Mouse (Mus musculus): ENCODE measurements around the gene P2rx1.

Gene P2rx1

DNA sequence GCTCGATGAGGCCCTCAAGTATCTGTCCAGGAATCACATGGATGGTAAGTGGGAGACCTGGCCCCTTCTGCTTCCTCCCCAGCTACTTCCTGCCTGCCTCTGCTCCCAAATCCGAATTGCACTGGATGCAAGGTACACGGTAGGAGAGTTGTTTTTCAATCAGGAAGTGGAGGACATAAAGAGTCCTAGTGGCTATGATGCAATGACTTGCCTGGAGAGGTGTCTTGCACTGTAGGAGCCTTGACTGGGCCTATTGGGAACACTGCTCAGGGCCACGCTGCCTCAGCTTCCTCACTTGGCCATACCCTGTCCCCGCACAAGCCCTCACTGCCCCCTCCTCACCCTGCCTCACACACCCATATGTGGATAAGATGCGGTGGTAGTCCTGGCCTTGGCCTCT, 9.9 kb upstream of the P2rx1 start:
- DNase-seq, result no peak

DNA sequence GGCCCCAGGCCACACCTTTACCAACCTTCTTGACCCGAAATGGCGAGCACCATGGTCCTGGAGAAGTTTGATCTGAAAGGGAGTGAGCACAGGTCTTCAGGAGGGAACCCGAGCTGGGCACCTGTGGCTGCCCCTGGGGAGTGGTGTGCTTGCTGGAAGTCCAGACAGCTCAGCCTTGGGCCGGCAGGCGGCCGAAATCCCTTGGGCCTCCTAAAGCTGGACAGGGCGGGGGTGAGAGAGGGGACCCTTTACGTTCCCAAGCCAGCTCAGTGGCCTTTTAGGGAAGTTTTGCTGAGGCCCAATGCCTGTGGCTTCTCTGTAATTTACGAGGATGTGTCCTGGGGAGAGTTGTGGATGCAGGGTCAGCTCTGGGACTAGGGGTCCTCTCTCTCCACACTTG, 8.2 kb upstream of the P2rx1 start:
- DNase-seq, result no peak

DNA sequence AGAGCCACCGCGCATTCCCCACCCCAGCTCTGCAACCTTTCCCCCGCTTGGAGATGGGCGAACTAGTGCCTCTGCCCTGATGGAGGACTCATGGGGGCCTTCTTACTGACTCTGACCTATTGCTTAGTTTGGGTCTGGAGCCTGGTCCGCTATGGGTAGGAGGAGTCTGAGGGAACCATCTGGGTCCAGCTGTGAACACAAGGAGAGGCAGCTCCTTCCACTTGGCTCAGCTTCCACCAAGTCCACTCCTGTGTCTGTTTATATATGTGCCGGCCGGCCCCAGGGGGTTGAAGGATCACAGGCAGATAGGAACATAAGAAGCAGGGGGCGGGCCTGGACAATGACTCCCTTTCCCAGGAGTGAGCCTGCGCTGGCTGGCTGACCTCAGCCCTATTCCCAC, 6.9 kb upstream of the P2rx1 start:
- no peak for DNase-seq

DNA sequence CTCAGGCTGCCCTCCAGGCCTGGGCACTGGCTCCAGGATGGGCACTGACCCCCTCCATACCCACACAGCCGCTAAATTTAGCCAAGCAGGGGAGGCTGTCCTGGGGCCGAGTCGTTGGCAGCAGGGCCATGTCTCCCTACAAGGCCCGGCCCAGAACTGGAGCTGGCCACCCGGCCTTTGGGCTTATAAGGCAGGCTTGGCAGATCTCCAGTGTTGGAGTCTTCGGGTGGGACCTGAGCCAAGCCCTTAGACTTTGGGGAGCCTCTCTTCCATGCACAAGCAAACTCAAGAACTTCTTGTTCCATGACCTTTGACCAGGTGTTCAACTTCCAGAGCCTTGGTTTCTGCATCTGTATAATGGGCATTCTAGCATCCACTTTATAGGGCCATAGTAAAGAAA, 2.6 kb upstream of the P2rx1 start:
- no peak for DNase-seq

DNA sequence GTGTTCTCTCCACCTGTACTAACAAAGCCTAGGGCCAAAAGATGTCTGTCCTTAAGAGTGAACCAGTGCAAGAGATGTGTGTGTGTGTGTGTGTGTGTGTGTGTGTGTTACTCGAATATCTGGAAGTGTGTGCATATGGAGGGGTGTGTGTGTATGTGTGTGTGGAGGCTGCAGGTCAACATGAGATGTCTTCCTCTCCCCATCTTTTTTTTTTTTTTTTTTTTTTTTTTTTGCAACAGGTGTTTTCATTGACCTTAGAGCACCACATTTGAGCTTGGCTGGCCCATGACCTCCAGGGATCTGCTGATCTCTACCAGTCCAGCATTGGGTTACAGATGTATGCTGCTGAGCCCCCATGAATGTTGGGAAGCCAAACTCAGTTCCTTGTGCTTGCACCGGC, 2.1 kb upstream of the P2rx1 start:
- no peak for DNase-seq

DNA sequence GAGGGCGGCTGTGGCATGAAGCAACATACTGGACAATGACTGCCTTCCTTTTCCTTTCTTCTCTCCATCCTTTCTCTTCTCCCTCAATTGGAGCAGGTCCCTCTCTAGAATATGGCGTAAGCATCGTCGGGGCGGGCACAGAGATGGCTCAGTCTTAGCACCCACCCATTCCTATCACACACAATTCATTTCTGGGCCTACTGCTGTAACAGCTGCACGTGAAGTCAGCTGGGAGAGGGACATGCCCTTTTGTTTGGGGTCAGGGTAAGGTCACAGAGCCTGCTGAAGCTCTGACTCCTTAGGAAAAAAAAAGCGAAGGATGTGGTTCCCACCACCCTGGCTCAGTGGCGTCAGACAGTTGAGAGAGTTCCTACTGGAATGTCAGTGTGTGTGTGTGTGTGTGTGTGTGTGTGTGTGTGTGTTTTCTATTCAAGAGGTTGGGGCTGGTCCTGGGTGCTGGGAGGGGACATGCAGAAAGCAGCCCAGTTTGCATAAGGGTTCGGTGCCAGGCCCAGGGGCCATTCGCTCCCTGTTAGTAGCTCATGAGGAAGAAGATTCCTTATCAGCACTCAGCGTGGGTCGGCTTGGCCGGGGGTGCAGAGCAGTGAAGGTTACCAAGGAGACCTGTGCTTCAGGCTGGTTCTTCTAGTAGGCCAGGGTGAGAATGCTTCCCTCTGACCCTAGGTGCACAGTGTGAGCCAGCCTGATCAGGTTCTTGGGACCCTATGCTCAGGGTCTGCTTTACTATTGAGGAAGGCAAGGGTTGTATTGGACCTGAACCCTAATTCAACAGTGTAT, 1.2 kb upstream of the P2rx1 start:
- DNase-seq, result no peak

DNA sequence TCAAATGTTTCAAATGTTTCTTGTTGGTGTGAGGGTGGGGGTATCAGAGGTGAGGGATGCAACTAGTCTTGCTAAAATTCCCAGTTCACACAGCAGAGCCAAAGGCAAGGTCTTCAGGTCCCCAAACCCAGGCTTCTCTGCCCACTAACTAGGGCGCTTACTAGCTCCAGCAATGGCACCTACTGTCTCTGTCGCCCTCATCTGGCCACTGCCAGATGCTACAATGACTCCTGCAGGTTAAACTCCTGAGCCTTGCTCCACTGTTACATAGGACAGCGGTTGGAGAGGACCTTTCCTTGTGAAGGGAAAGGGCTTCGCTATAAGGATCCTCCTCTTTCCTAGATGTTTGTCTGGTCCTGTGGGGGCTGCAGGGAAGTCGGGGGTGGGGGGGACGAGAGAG, 2.1 kb downstream of the P2rx1 start:
- peak; percentile 66 for DNase-seq

DNA sequence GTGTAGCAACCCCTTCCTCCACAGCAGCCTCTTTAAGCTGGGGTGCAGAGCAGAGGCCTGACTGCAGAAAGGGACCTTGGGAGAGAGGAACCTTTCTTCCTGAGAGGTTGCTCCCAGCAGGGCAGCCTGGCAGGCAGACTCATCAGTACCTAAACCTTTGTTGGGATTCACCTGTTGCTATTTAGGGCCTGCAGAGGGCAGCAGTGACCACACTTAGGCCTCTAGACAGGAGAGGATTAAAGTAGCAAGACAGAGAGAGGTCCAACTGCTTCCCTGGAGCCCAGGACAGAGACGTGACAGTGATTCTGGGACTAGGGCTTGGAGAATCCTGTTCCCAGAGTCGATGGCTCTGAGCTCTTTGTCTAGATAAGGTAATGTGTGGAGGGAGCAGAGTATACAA, 7.5 kb downstream of the P2rx1 start:
- DNase-seq, result no peak

DNA sequence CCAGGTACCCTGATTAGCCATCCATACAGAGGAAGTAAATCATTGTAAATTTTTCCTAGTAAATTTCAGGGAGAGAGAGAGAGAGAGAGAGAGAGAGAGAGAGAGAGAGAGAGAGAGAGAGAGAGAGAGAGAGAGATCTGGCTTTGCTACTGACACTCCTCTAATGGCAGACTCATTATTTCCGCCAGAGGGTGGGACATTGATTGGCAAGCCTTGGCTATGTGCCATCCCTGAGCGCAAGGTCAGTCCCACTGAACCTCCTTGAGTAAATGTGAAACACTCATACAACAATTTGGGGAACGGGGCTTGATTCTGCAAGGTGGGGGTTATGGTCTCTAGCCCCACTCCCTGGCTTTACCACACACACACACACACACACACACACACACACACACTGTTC, 8.2 kb downstream of the P2rx1 start:
- no peak for DNase-seq

DNA sequence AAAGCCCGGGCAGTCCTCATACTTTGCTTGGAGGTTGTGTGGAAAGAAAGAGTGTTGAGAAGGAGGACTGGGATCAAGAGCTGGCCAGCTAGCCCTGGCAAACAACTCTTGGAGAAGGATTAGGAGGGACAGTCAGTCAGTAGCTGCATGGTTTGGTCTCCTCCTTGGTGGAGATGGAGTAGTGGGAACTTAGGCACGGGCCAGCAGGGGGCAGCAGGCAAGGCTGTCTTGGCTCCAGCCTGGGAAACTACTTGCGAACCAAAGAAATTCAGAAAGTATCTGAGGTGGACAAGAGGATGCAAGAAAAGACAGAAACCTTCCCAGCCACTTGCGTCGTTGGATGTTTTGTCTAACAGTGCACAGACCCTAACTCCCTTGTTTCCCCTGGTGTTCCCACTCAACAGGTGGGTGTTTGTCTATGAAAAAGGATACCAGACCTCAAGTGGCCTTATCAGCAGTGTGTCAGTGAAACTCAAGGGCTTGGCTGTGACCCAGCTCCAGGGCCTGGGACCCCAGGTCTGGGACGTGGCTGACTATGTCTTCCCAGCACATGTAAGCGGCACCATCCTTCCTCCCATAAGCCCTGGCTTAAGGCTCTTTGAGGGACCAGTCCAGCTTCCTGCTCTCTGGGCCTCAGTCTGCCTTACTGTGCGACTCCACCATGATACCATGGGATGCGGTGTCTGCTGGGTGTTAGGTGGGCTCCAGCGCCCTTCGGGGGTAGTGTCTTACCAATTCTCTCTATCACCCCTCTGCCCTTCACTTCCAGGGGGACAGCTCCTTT, 9.0 kb downstream of the P2rx1 start:
- DNase-seq, result peak; percentile 73

DNA sequence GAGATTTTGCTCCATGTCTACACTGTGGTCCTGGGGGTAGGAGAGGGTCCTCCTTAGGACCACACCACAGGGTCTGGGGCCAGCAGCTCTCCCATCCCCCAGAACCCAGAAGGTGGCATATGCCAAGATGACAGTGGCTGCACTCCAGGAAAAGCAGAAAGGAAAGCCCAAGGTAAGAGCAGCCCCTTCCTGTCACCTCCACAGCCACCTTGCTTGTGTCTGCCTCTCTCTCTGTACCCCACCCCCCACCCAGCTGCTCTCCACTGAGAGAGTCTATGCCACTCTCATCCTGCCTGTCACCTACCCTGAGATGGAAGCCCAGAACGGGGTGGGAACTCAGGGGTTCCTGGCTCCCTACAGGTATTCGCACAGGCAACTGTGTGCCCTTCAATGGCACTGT, 9.9 kb downstream of the P2rx1 start:
- DNase-seq, result no peak

DNA sequence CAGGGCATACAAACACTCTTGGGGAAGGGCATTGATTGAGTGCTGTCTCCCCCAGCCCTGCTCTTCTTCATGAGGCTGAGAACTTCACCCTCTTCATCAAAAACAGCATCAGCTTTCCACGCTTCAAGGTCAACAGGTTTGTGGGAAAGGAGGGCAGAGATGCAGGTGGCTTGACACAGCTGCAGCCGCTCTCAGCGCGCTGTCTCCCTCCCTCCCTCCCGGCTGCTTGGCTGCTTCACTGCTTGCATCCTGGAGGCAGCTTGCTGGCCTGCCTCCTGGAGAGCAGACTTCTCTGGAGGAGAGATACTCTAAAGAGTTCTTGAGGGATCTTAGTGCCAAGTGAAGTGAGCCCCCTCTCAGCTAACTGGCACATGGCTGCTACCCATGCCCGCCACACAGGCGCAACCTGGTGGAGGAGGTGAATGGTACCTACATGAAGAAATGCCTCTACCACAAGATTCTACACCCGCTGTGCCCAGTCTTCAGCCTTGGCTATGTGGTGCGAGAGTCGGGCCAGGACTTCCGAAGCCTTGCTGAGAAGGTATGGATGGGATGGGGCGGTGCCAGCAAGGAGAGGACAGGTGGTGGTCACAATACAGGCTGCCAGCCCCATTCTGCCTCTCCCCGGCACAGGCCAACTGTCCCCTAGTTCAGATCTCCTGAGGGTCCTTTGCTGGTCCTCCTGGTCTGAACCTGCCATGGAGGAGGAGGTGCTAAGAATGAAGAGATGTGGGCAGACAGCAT, 10.8 kb downstream of the P2rx1 start:
- DNase-seq, result no peak

DNA sequence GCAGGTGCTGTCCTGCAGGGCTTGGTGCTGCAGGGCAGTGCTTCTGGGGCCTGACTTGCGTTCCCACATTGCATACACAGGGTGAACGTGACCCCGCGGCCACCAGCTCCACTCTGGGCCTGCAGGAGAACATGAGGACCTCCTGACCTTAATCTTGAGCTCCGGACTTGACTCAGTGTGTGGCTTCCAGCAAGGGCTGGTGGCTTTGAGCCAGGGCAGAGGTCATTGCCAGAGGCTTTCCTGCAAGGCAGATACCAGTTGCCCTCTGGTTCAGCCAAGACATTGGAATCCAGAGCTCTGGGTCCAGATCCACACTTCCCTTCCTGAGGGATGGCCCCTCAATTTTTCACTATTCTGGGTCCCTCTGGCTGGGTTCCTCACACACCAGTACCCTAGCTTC, 15.1 kb downstream of the P2rx1 start:
- DNase-seq, result no peak

DNA sequence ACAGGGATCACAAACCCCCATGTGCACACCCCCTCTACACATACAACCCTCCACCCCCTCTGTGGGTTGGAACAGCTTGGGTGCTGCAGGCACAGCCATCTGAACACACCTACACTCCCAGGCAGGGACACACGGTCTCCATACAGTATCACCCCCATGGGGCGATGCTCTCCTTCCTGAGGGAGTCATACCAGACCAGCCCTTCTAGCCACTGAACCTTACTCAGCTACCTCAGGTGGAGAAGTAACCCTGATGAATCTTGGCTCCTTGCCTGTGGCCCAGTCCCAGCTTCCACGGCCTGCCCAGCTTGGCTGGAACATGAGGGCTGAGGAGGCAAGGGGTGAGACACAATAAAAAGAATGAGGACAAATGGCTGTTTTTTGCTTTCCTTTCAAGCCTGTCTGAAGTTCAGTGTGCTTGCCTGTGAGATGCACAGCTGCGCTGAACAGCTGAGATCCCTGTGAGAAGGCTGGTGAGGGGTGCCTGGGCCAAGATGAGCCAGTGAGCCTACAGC, 16.0 kb downstream of the P2rx1 start:
- DNase-seq, result no peak

DNA sequence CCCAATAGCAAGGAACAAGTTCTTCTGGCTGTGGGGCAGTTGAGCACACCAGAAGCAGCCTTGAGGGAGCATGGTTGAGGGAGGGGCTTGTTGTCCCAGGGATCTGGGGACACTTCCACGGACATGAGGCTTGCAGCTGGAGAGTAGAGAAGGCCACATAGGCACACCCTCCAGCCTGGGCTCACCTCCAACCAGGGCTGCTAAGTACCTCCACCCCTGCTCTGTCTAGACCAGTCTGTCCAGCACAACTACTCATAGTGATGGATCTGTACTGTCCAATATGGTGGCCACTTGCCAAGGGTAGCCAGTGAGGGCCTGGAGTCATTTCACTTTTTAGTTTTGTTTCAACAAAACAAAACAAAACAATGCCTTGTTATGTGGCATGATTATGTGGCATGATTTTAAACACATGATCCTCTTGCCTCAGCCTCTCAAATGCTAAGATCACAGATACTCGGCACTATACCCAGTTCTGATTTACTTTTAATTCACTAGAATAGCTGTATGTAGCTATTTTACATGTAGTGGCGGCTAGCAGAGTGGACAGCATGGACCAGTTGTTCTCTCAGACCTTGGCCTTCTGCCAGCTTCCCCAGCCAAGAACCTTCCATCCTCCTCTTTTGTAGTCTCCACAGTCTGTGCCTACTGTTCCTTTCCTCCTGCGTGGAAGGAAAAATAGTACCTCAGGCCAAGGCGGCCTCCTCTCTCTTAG, 16.6 kb downstream of the P2rx1 start:
- no peak for DNase-seq

DNA sequence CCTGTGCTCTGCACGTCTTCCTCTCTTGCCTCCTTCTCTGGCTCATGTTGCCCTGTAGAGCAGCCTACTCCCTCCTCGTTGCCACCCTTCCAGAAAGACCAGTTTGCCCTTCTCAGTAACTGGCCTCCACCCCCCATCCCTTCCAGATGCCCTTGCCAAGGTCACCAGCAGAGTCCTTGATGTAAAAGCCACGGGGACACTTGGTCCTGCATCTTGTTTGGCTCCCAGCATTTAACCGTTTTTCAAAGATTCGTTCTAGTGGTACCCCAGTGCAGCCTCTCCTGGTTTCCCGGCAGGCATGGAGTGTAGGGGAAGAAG, 17.2 kb downstream of the P2rx1 start:
- DNase-seq, result no peak

DNA sequence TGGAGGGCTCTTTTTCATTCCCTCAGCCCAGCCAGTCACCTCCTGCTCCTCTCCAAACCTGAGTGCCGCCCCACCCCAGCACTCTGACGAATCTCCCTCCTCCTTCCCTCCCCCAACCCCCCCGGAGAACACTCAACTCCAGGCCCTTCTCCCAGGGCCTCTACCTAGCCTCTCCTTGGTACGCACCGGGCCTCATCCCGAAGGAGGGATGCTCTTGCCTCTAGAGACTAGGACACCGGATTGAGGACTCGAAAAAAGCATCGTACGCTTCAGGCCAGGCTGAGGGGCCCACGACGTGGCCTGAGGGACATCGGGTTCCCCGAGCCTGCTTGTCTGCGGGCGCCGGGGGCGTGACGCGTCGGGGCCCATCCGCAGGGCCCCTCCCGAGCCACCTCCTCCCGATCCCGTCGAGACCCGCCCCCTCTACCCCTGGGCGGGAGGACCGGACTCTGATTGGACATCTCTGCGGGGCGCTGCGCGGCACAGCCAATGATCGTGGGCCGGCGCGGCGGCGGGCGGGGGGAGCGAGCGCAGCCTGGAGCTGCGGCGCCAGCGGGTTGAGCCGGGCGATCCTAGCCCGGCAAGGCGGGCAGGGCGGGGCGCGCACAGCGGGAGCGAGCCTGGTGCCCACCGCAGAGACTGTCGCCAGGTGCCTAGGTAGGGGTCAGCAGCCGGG, 19.7 kb downstream of the P2rx1 start, which contains the start of gene Camkk1:
TSS of gene Camkk1 (plus strand) at position 538 of the 676 bp plus-strand sequence.
- peak; percentile 94 for DNase-seq

DNA sequence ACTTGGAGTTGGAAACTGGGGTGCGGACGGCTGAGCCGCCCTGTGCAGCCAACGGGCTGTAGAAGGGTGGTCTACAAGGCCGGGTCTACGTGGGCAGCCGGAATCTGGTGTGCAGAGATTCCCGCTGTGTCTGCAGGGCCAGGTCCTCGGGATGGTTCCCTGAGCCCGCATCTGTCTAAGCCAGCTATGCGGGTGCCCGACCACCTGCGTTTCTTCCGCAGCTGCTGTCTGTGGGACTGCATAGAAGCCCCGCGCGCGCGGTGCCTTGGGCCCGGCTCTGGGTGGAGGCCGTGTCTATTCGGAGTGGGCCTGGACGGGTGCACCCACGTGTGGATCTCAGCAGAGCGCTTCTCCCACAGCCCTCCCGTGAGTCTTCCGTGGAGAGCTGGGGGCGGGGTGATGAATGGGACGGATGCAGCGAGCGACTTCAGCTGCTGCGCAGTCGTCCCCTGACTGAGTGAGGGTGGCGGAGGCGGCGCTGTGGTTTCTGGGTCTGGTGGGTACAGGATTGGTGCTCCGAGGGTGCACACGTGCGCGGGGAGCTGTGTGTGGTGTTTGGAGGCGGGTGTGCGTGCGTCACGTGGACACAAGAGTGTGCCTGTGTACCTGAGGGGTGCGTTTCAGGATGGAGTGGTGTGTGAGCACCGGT, 20.4 kb downstream of the P2rx1 start:
- peak; percentile 79 for DNase-seq

DNA sequence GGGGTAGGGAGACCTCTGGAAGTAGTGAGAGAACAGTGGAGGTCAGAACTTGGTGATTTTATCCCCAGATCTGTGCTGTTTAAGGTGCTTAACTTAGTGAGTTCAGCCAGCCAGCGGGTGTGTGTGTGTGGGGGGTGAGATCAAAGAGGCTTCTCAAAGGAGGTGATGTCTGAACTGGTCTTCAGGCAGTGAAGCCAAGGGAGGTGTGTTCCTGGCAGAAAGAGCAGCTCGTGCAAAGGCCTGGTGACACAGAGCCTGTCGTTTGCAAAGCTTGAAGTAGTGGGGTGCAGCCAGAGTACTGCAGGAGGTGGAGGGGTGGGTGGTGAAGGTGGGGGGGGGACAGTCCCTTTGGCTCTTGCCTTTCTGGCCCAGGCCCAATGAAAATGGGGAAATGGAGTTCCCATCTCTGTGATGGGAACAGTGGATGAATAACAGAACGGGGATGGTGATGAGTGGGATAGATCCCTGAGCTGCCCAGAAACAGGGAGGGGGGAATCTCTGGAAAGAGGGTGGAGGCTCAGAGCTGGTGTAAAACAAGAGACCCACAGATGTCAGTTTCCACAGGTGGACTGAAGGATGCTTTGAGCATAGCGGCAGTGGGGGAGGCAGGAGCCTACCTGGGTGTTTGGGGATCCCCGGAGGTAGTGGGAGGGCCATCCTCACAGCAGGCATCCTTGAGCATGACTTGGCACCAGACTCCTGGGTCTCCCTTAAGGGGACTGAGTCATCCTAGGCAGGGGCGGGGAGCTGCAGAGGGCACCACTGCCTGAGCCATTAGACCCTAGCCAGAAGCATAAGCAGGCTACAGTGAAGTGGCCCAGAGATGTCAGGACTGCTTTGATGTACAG, 22.3 kb downstream of the P2rx1 start:
- no peak for DNase-seq

DNA sequence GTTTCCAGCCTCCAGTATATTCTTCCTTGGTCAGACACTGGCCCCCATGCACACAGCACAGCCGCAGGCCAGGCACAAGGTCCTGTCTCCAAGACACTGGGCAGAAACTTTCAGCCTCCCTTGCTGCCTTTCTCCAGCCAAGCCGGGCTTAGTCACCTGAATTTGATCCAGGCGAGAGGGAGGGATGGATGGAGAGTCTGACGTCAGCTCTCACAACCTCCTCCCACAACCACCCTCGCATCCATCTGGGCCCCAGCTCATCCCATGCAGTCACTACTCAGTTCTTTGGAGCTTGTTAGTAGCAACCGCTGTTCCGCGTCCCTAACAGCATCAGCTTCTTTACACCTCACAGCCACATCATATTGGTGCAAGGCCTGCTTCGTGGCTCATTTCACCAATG, 24.2 kb downstream of the P2rx1 start:
- peak; percentile 61 for DNase-seq

DNA sequence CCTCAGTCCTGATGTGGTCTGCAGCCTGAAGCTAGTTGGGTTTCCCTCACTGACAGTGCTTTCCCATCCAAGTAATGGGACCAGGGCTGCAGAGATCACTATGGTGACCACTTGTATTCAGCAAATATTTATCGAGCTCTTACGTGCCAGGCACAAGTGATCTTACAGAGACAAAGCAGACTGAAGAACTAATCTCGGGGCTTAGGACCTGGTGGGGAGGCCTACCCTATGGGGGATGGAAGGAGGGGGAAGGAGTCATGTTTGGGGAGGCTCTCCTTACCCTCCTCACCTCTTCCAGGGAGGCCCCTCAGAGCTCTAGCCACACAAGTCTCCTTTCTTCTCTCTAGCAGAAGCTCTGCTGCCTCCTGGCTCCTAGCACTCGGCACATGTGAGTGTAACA, 24.9 kb downstream of the P2rx1 start:
- DNase-seq, result no peak
